Mouse (Mus musculus) hindbrain, embryonic 11.5 days (tissue): ENCODE results near the gene Pmf1. TPM values are rescaled to one million over a fixed set of nuclear protein-coding genes. Genes with fewer than 3 reads are reported as not detected.

Experiments used
- ATAC-seq: fragments of 200-750 bp; cut with Nextera tagmentation; 2 replicates; pipeline ENCODE4 v1.8.0; 2017; ENCODE audit warnings: mild to moderate bottlenecking, moderate TSS enrichment, moderate library complexity; ENCODE audit not compliant: low FRiP score
- DNase-seq: peaks from one replicate; pipeline ENCODE4 v3.0.0-alpha.2; 2015; ENCODE audit warnings: low spot score
- H3K27ac ChIP-seq: fragments of 300-500 bp; sonication (generic); 2 replicates; pipeline ENCODE4 v1.5.1; 2014; ENCODE audit warnings: mild to moderate bottlenecking, low read depth, low read length
- H3K27me3 ChIP-seq: fragments of 300-500 bp; sonication (generic); 2 replicates; pipeline ENCODE4 v1.6.1; 2014; ENCODE audit warnings: mild to moderate bottlenecking, low read length, moderate library complexity, mixed read lengths; ENCODE audit not compliant: control insufficient read depth, insufficient read depth
- H3K36me3 ChIP-seq: fragments of 300-500 bp; sonication (generic); 2 replicates; pipeline ENCODE4 v1.6.1; 2014; ENCODE audit warnings: mild to moderate bottlenecking, low read length, moderate library complexity, mixed read lengths; ENCODE audit not compliant: control insufficient read depth, insufficient read depth
- H3K4me1 ChIP-seq: fragments of 300-500 bp; sonication (generic); replicated peaks from 2 replicates; pipeline ENCODE4 v1.6.1; 2014; ENCODE audit warnings: low read length, mixed read lengths; ENCODE audit not compliant: control insufficient read depth, insufficient read depth
- H3K4me2 ChIP-seq: fragments of 300-500 bp; sonication (generic); replicated peaks from 2 replicates; pipeline ENCODE4 v1.6.1; 2014; ENCODE audit warnings: mild to moderate bottlenecking, low read depth, low read length
- H3K4me3 ChIP-seq: fragments of 300-500 bp; sonication (generic); 2 replicates; pipeline ENCODE4 v1.5.1; 2014; ENCODE audit warnings: low read depth, low read length
- H3K9ac ChIP-seq: fragments of 300-500 bp; sonication (generic); 2 replicates; pipeline ENCODE4 v1.6.1; 2014; ENCODE audit warnings: low read depth, low read length
- H3K9me3 ChIP-seq: fragments of 300-500 bp; sonication (generic); 2 replicates; pipeline ENCODE4 v1.6.1; 2016; ENCODE audit warnings: low read length; ENCODE audit not compliant: control insufficient read depth
- WGBS: fragments of 180-500 bp; shearing (Covaris S2); extraction: QIAGEN DNeasy Blood & Tissue Kit; methylation state at CpG from one replicate; pipeline ENCODE4 v1.1.7; 2014; 5-methylcytosine and 5-hydroxymethylcytosine counted together
- polyA plus RNA-seq: library from polyadenylated mRNA; unstranded; fragments of >200 nt; fragmentation: Nextera tagmentation; extraction: Ambion mirVana; gene quantifications from 2 replicates; pipeline ENCODE4 v1.2.1, GENCODE M21; 2014

Pmf1 gene
- polyA plus RNA-seq, 1 experiment from 2014 or later, result 109 TPM

DNA sequence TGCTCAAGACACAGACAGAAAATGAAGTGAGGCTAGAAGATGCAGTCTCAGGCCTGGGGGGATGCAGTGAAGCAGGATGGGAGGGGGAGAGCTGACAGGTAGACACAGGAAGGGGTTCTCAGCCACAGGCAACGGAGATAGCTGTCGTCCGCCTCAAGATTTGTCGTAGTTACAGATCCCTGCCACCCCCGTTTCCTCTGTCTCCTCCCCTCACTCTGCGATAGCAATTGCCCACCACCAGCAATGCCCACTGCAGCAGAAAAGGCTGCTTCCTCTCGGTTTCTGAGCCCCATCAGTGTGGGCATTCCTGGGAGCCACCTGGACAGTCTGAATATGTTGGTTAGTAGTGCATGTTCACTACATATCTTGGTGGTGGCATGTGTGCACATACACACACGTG, 43.2 kb upstream of the Pmf1 start:
- Histone ChIP-seq H3K27ac (no peak overlapping the region), H3K9me3 (no peaks in the 10 kb centered on the region), H3K36me3 (no peaks in the 10 kb centered on the region), H3K4me2 (no peak overlapping the region), H3K4me3 (no peak overlapping the region), H3K4me1 (no peaks in the 10 kb centered on the region), H3K9ac (no peak overlapping the region), H3K27me3 (peaks cover 2% of the 10 kb centered on the region; the same call in 1 of the 2 replicates)
- WGBS, result 62% methylated on average over 8 of the region's 8 CpGs
- ATAC-seq (no peak), DNase-seq (no peak)

DNA sequence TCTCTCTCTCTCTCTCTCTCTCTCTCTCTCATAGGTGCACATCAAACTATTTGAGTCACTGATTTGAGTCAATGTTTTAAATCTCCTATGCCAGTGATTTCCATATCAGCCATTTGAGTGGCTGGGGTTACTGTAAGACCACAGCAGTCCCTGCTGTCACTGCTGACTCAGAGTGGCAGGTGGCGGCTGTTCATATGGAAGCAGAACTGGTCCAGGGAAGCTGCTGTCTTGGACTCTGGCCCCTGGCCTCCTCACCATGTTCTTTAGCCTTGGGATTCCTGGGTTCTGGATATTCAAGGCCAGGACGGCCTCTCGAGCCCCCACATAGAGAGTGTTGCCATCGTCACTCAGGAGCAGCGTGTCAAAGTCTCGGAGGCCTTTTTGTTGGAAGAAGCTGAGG, 42.6 kb upstream of the Pmf1 start:
- ATAC-seq, result no peak
- no peaks in the 10 kb centered on the region for H3K36me3 ChIP-seq
- H3K4me3 ChIP-seq, result no peak overlapping the region
- no peaks in the 10 kb centered on the region for H3K4me1 ChIP-seq
- DNase-seq, result no peak
- H3K27me3 ChIP-seq, result peaks cover 2% of the 10 kb centered on the region; the same call in 1 of the 2 replicates
- WGBS, result 79% methylated on average over 6 of the region's 6 CpGs
- H3K27ac ChIP-seq, result no peak overlapping the region
- no peak overlapping the region for H3K4me2 ChIP-seq
- no peak overlapping the region for H3K9ac ChIP-seq
- H3K9me3 ChIP-seq, result no peaks in the 10 kb centered on the region

GRCm38 (mm10) chr3:88452246-88452645, 42.1 kb upstream of the Pmf1 start:
- ATAC-seq (no peak), DNase-seq (no peak)
- H3K36me3 ChIP-seq, result no peaks in the 10 kb centered on the region
- H3K4me2 ChIP-seq, result no peak overlapping the region
- H3K27me3 ChIP-seq, result peaks cover 2% of the 10 kb centered on the region; the same call in 1 of the 2 replicates
- H3K9ac ChIP-seq, result no peak overlapping the region
- H3K4me1 ChIP-seq, result no peaks in the 10 kb centered on the region
- whole genome bisulfite sequencing, result 70% methylated on average over 5 of the region's 5 CpGs
- H3K4me3 ChIP-seq, result no peak overlapping the region
- H3K9me3 ChIP-seq, result no peaks in the 10 kb centered on the region
- H3K27ac ChIP-seq, result no peak overlapping the region

DNA sequence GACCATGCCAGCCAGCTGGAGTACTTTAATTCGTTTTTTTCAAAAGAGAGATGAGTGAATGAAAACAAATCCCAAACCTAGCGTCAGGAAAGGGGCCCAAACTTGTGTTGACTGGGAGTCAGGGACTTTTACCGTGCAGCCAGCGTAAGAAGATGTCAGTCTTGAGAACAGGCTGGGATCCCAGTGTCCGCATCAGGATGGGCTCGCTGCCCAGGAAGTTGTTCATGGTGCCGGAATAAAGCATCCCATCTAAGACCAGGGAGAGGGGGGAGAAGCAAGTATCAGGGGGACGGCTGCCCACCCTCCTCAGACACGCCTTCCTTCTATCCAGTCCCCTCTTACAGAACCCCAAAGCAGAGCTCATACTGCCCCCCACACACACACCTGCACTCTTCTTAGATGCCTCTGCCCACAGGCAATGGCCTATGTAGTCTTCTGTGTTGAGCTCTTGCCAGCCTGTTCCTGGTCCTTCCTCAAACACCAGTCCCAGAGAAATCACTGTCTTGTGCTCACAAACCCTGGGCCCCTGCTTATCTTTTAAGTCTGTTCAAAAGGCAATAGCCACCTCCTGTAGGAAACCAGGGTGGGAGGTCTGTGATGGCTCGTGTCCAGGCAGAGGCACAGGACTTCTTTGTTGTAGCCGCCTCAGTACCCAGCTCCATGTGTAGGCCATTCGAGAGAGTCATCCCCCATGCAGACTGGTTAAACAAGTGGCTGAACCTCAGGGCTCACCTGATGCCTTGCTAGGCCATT, 40.4 kb upstream of the Pmf1 start:
- Histone ChIP-seq H3K36me3 (no peaks in the 10 kb centered on the region), H3K4me2 (no peak overlapping the region), H3K4me3 (no peak overlapping the region), H3K9ac (no peak overlapping the region), H3K27ac (no peak overlapping the region), H3K27me3 (peaks cover 2% of the 10 kb centered on the region; the same call in 1 of the 2 replicates), H3K9me3 (no peaks in the 10 kb centered on the region), H3K4me1 (no peaks in the 10 kb centered on the region)
- 83% methylated on average over 12 of the region's 12 CpGs for WGBS
- no peak for ATAC-seq
- no peak for DNase-seq

DNA sequence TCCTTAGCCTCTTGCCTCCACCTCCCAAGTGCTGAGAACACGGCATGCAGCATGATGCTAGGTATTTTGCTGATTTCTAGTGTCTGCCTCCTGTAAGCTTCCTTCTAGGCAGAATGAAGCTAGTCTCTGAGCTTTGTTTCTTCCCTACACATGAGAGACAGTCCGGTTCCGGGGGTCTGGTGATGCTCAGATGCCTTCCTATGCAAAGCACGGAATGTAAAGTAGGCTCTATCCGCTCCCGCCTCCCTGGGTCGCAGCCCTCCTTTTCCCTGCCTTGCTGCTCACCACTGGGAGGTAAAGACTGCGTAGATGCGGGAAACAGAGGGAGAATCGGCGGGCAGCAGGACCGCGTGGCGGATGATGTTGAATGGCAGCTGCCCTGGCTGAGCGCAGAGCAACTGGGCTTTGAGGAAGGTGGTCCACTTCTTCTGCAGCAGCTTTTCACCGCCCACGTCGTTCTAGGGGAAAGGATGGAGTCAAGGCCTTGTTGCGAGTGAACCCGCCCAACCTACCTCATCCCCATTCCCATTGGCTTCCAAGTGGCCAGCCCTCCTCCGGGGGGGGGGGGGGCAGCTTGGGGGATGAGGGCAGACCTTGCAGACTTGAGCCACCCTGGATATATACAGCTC, 39.4 kb upstream of the Pmf1 start:
- ATAC-seq, result peak; percentile 43; the same call in 1 of the 2 replicates
- Histone ChIP-seq H3K9me3 (no peaks in the 10 kb centered on the region), H3K27me3 (peaks cover 2% of the 10 kb centered on the region; the same call in 1 of the 2 replicates), H3K27ac (no peak overlapping the region), H3K4me2 (peak overlapping the region; percentile 39), H3K9ac (peak overlapping the region; percentile 52), H3K4me1 (no peaks in the 10 kb centered on the region), H3K4me3 (peak overlapping the region; percentile 17), H3K36me3 (no peaks in the 10 kb centered on the region)
- peak; percentile 56 for DNase-seq
- 4% methylated on average over 20 of the region's 21 CpGs for WGBS

GRCm38 (mm10) chr3:88448443-88448842, 38.3 kb upstream of the Pmf1 start:
- H3K27me3 ChIP-seq, result peaks cover 2% of the 10 kb centered on the region; the same call in 1 of the 2 replicates

DNA sequence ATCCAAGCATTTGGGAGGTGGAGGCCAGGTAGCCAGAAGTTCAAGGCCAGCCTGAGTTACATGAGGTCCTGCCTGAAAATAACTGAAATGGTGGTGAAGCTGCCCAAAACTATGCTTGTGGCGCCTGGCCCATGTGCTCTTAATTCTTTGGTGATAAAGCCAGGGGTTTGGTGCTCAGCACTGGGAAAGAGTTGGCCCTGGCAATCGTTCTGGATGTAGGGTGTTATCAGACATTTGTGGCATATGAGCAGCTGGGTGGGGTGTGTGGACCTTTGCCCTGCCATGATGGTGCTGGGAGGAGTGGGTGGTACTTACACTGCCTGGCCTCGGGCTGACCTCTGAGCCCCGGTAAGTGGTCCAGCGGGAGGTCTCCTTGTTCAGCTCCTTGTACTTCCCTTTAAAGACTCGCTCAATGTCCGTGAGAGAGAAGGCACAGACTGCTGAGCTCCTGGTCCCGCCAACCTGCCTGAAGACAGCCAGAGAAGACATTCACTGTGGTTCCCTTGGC, 37.6 kb upstream of the Pmf1 start:
- H3K4me1 ChIP-seq, result no peaks in the 10 kb centered on the region
- WGBS, result 54% methylated on average over 8 of the region's 8 CpGs
- ATAC-seq, result no peak
- H3K9me3 ChIP-seq, result no peaks in the 10 kb centered on the region
- DNase-seq, result no peak
- no peak overlapping the region for H3K9ac ChIP-seq
- H3K27ac ChIP-seq, result no peak overlapping the region
- peaks cover 2% of the 10 kb centered on the region; the same call in 1 of the 2 replicates for H3K27me3 ChIP-seq
- H3K36me3 ChIP-seq, result no peaks in the 10 kb centered on the region
- H3K4me3 ChIP-seq, result no peak overlapping the region
- H3K4me2 ChIP-seq, result no peak overlapping the region

More at GRCm38 (mm10) chr3:88448443-88448842, 38.3 kb upstream of the Pmf1 start:
- Histone ChIP-seq H3K4me1 (no peaks in the 10 kb centered on the region), H3K9me3 (no peaks in the 10 kb centered on the region), H3K4me2 (no peak overlapping the region), H3K27ac (no peak overlapping the region), H3K4me3 (no peak overlapping the region), H3K36me3 (no peaks in the 10 kb centered on the region), H3K9ac (no peak overlapping the region)
- ATAC-seq (no peak), DNase-seq (no peak)
- WGBS, result 90% methylated on average over 8 of the region's 8 CpGs

- WGBS, result 79% methylated on average over 8 of the region's 8 CpGs
- H3K9ac ChIP-seq, result no peak overlapping the region
- ATAC-seq (no peak), DNase-seq (no peak)
- peaks cover 2% of the 10 kb centered on the region; the same call in 1 of the 2 replicates for H3K27me3 ChIP-seq
- H3K36me3 ChIP-seq, result no peaks in the 10 kb centered on the region
- no peak overlapping the region for H3K4me2 ChIP-seq
- no peaks in the 10 kb centered on the region for H3K9me3 ChIP-seq
- H3K4me1 ChIP-seq, result no peaks in the 10 kb centered on the region
- no peak overlapping the region for H3K27ac ChIP-seq
- no peak overlapping the region for H3K4me3 ChIP-seq
Measured at GRCm38 (mm10) chr3:88446471-88447123, 36.5 kb upstream of the Pmf1 start.
